Mouse (Mus musculus): ENCODE data around the gene Trpc3. TPM values are rescaled to one million over a fixed set of nuclear protein-coding genes. Genes with fewer than 3 reads are reported as not detected.
"Not testable (repeated sequence)": the region's sequence is repeated elsewhere in the genome, so short reads cannot be mapped to it uniquely, and the experiment has no call there.

Trpc3 gene
- 10 to 100 TPM in 1 of 2 experiments, 1 to 10 TPM in 1; 8.7 to 10.6 TPM for total RNA-seq (2021)
- long read RNA-seq, experiment 1, transcript Trpc3-201 (12 exons, 3,694 nt), result major isoform, 7 of 10 reads
- long read RNA-seq, experiment 1, partial matches to known transcripts, result 0 of 10 reads
- long read RNA-seq, experiment 1, other reads (novel, unspliced or antisense), result 2 of 10 reads
- long read RNA-seq, experiment 2, partial matches to known transcripts, result 1 of 8 reads
- long read RNA-seq, experiment 2, other reads (novel, unspliced or antisense), result 3 of 8 reads

- peak; percentile 51 for DNase-seq
Measured at GRCm38 (mm10) chr3:36689392-36690291, at the start of gene Trpc3. Trpc3 (minus strand) TSS chr3:36690167.

DNA sequence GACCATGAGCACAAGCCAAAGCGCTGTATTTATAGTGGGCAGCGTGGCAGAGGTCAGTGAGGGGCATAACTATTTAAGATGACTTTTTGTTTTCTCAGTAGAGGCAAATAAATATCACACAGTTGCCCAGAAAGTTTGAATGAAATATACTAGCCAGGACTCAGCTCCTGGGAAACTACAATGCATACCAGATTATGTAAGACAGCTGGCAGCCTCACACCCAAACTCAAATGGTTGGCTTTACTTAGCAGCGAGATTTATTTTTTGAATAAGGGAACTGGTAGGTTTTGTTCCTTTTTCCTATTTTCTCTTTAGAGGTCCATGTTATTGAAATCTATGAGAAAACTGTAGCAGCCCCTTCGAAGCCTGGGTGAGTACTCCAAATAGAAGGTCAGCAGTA, 48.1 kb upstream of the Trpc3 start:
- no peak for DNase-seq

DNA sequence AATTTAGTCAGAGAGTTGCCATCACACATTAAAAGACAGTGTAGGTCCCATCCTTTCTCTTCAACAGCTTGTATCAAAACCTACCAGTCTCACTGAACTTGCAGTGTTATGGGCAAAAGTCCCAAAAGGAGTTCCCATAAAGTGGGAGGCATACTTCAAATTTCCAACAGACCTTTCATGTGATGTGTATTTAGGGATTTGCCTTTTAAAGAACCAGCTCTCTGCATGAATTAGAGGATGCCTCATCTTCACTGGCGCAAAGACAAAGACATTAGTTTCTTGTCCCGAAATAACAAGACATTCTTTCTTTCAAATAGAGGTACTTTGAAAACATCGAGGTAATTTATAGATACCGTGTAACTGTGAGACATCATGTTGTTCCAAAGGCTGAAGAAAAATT, 43.1 kb upstream of the Trpc3 start:
- no peak for DNase-seq

DNA sequence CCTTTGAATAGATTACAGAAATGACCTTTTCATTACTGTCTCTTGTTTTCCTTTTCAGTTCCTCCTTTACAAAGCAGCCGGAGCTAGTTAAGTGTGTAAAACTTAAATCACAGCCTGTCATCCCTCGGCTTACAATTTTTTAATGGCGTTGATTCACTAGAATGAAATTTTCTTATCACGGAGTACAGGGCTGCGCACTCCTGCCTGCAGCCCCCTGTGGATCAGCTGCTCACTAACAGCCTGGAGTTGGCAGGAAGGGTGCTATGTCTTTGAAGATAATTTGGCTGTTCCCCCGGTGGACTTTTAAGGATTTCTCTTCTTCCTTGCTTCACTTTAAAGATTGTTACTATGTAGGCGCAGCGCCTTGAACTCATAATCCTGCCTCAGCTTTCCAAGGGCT, 36.6 kb upstream of the Trpc3 start:
- DNase-seq, result no peak

GRCm38 (mm10) chr3:36721850-36722249, 31.9 kb upstream of the Trpc3 start:
- DNase-seq, result no peak

DNA sequence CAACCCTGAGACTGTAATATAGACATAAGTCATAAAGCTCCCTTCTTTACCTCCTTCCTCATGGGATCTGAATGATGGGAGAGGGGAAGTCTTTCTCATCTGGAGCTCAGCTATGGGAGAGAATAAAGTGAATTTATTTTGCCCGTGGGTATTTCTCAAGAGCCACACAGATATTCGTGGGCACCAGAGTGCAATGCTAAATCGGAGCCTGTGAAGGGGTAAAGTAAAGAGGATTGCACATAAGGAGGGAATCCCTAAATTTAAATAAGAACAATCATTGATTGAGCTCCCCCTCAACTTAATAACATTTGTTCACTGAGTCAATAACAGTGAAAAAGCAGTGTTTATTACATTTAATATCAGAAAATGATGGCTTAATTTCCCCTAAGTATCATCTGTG, 19.6 kb upstream of the Trpc3 start:
- DNase-seq, result no peak

DNA sequence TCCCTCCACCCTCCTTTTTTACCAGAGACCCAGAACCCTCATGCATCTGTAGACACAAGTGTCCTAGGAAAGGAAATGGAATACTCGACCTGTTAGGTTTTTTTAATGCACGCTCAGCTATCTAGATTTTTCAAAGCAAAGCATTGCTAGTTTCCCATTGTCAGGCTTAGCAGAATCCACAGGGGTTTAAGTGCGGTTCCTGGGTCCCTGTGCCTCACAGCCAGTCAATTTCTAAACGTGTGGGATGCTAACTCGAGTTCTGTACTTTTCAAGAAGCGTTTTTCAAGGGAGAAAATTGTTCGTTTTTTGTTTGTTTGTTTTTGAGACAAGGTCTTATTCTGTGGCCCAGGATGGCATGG, 304 bp upstream of the Trpc3 start:
- no peak for DNase-seq

DNA sequence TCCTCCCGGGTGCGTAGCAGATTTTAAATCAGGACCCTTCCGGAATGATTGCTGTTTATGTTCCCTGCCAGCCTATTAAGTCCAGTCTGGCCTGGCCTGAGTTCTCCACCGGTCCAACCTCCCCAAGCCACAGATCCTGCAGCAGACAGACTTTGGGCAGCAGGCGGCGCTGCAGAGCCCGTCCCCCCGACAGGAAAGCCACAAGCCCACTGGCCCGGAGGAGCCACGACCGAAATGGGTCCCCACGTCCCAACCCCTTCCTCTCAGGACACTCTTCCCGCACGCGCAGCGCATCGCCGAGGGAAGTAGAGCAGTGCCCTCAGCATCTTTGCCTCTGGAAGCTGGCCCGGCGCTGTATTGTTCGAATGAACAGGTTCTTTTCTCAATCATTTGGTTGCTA, 1.1 kb downstream of the Trpc3 start:
- peak; percentile 78 for DNase-seq

GRCm38 (mm10) chr3:36675822-36676221, 14.1 kb downstream of the Trpc3 start:
- no peak for DNase-seq

GRCm38 (mm10) chr3:36667814-36668213, 22.2 kb downstream of the Trpc3 start:
- DNase-seq, result no peak

DNA sequence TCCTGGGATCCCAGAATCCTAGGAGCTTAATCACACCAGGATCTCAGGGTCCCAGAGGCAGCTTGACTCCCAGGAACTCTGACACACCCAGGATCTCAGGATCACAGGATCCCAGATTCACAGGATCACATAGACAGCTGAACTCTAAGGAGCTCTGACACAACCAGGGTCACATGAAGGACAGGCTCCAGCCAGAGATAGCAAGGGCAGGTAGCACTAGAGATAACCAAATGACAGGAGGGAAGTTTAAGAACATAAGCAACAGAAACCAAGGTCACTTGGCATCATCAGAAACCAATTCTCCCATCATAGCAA, 44.8 kb downstream of the Trpc3 start:
- not testable (repeated sequence) for DNase-seq

DNA sequence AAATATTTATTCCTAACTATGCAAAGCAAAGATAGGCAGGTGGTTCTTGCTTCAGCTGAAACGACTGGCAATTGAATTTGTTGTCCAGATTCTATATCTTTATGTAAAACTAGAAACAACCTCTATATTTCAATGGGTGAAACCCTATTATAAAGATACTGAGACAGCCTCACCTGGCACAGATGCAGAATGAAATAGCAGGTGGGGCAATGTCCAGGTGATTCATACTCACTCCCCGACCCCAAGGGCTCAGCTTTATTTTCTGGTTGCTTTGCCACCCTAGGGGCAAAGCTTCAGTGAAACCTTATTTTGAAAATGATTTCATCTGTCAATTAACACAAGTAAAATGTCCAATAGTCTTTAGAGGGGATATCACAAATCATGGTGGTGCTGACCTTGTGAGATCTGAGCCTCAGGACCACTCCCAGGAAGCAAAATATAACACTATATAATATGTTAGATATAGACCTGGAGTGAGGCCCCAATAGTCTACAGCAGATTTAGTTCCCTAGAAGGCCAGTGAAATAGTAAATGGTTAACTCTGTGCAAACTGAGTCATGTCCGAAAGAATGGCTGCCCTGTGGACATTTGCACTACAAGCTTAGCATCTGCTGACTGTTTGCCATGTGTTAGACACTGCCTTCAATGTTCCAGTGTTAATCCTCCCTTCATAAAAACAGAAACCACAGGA, 45.3 kb downstream of the Trpc3 start:
- DNase-seq, result no peak

GRCm38 (mm10) chr3:36643354-36643753, 46.6 kb downstream of the Trpc3 start:
- DNase-seq, result no peak

- DNase-seq, result no peak
Measured at GRCm38 (mm10) chr3:36642736-36643135, 47.2 kb downstream of the Trpc3 start.

DNA sequence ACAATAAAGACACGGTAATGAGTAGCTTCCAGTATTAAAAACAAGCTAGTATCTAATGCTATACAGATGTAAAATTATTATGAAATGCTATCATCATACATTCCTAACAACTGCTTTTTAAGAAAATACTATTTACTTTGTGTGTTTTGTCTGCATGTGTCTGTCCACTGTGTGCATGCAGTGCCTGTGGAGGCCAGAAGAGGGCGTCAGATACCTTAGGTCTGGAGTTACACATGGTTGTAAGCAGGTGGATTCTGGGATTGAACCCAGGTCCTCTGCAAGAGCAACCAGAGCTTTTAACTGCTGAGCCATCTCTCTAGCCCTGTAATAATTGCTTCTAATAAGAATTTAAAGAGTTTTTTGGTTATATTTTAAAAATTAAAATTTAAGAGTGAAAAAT, 49.2 kb downstream of the Trpc3 start:
- DNase-seq, result no peak

DNA sequence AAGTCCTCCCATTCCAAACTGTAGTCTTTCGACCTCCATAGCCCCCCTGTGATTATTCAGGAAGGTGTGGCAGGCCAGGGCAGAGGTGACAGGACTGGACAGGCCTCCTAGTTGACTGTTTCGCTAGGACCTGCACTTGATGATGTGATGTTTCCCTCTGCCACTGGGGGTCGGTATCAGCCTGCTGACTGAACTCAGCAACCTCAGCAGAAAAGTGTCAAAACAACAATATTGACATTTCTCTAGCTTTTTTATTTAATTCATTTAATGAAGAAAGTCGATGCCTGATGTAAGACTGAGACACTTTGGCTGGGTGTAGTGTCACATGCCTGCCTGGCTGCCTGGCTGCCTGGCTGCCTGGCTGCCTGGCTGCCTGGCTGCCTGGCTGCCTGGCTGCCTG, 54.5 kb downstream of the Trpc3 start:
- DNase-seq, result peak; percentile 21

GRCm38 (mm10) chr3:36626803-36627202, 63.2 kb downstream of the Trpc3 start:
- no peak for DNase-seq

- DNase-seq, result no peak
Measured at GRCm38 (mm10) chr3:36618181-36618580, 71.8 kb downstream of the Trpc3 start.

DNA sequence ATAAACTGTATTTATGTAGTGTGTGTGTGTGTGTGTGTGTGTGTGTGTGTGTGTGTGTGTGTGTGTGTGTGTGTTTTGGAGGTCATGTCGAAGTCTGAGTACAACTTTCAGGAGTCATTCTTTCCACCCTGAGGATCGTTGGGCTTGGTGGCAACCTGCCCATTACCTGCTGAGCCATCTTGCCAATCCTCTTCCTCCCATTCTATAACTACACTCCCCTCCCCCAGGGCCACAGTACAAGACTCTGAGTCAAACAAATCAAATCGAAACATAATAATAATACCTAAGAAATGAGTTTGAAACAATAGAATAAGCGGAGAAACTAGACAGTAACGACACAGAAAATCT, 76.1 kb downstream of the Trpc3 start:
- DNase-seq, result peak; percentile 12

- DNase-seq, result peak; percentile 91
Measured at GRCm38 (mm10) chr3:36613202-36613907, 76.6 kb downstream of the Trpc3 start, which contains the start of gene Bbs7. Bbs7 (minus strand) TSS chr3:36613477.

GRCm38 (mm10) chr3:36612687-36613086, 77.3 kb downstream of the Trpc3 start:
- DNase-seq, result no peak

DNA sequence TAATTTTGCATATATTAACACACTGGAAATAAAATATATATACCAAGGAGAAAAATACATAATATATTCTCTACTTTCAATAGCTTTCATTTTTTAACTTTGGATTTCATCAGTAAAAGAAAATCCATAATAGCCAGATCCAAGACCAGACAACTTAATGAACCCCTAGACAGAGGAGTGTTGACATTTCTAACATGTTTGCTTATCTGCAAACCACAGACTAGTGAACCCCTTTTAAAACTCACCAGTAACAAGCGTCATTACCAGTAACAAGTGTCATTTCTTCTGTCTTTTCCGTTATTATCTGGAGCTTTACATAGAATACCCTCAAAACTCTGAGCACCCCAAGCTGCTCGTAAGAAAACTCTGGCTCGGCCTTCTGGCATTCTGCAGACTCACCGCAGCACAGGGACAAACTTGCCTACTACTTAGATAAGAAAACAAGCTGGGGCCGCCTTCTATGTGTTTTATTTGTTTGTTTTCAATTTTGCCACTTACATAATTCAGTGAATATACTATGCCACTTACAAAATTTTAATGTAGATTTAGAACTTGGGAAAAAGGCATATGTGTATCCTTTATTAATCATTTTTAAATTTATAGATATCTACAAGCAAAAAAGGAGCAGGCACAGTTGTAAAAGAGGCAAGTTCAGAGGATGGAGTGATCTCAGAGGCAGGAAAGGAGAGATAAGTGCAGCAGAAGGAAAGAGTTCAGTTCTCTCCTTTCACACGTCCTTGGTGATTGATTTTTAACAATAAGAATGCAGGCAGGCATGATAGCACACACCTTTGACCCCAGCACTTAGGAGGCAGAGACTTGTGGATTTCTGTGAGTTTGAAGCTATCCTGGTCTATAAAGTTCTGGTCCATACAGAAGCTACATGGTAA, 83.8 kb downstream of the Trpc3 start:
- no peak for DNase-seq

Measured in gastrocnemius, postnatal 10 days (tissue).